Mouse (Mus musculus): ENCODE measurements around the gene Atp6v1g2. TPM values are rescaled to one million over a fixed set of nuclear protein-coding genes. Genes with fewer than 3 reads are reported as not detected.

The Atp6v1g2 gene
- 1.7 to 4.6 TPM (median 2.7 TPM) in 4 replicates for total RNA-seq (2023)

GRCm38 (mm10) chr17:35233114-35233980 lies at the start of gene Atp6v1g2:
Atp6v1g2 (plus strand) TSS chr17:35233660.

DNA sequence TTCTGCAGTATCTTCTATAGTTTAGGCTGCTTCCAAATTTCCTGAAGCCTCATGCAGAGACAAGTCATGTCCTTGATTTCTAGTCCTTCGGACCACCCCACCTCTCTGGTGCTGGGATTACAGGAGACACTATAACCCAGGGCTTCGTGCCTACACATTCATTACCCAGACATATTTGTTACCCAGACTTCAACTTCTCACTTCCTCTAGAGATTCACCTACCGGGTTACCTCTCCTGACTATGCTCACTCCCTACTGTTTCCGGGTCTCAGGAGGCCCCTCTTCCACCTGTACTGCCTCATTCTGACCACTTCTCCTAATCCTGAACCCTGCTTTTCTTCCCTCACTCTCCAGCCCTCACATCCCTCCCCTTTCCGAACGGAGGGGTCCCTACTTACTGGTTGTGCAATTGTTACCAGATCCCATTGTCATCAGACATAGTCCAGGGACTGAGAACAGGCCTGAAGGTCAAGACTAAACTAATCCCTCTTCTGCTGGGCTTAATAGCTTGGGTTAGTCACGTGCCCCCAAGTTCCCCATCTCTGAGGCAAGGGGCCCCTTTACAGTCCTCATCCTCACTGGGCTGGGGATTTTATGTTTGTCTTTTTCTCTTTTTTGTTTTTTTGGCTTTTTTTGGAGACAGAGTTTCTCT lies 45.4 kb upstream of the Atp6v1g2 start, which contains the start of gene Lst1:
Gene Lst1 (minus strand): TSS at position 481 of the 652 bp plus-strand sequence.

GRCm38 (mm10) chr17:35193881-35194843 lies 39.3 kb upstream of the Atp6v1g2 start, which contains the start of gene Ltb:
Ltb (plus strand) TSS chr17:35194439.

GRCm38 (mm10) chr17:35201787-35202186 lies 31.7 kb upstream of the Atp6v1g2 start, which contains the start of gene Tnf:
Tnf (minus strand) TSS chr17:35202007.

GRCm38 (mm10) chr17:35204494-35205379 lies 28.7 kb upstream of the Atp6v1g2 start, which contains the start of gene Lta:
Lta (minus strand) TSS chr17:35205351.

DNA sequence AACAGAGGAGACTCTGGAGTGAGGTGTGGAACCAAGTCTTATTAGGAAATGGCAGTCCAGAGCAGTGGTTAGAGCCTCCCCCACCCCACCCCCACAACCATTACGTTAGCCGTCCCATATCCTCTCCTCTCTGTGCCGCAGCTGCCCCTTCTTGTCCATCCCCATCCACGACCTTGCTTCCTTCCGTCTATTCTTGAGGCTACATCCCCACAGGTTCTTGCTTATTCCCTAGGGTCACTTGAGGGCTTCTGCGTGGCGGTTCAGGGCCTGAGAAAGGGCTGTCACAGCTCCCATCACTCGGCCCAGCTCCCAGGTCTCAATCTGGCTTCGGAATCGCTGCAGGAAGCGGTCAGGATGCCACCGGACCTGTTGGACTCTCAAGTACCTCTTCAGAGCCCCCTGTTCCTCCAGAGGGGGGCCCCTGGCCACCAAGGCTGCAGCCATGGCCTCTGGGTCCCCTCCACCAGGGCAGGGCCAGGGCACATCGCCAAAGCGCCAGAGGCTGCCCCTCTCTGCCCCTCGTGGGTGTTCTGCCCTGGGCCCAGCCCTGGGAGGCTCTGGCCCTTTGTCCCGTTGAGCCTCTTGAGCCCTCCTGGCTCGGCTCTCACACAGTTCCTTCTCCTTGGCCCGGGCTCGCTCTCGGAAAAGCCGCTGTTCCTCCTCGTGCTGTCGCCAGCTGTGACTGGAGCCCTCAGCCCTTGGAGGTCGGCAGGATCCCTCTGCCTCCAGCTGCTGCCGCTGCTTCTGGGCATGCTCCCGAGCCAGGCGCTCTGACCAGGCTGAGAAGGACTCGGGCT lies 13.1 kb upstream of the Atp6v1g2 start, which contains the start of gene Gm16181:
Gene Gm16181 (plus strand): TSS at position 679 of the 797 bp plus-strand sequence.

DNA sequence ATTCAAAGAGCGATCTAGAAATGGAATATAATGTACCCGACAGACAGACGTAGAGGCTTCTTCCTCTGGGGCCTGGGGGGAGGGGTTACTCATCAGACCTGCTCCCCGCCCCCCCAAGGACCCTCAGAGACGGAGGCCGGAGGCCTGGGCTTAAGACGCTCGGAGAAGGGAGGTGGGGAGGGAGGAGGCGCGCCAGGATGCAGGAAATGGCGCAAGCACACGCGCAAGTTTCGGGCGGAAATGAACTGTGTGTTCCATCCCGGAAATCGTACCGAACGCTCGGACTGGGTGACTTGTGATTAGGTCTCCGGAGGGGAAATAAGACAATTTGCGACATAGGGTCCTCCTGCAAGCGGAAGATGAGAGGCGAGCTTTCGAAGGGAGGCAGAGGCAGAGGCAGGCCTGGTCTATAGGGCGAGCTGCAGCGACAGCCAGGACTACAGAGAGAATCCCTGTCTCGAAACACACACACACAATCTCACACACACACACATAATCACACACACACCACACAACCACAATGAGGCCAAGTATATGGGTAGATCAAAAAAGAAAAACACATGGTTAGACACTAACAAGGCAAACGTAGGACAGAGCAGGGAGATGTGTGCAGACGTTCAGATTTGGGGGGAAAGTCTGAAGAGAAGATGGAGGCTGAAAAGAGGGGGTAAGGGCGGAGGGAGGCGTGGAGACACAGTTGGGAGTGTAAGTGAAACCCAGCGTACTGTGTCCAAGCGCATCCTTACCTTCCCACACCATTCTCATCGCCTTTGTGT lies 2.3 kb downstream of the Atp6v1g2 start, which contains the start of gene Nfkbil1:
Gene Nfkbil1 (minus strand): TSS at position 179 of the 776 bp plus-strand sequence.

DNA sequence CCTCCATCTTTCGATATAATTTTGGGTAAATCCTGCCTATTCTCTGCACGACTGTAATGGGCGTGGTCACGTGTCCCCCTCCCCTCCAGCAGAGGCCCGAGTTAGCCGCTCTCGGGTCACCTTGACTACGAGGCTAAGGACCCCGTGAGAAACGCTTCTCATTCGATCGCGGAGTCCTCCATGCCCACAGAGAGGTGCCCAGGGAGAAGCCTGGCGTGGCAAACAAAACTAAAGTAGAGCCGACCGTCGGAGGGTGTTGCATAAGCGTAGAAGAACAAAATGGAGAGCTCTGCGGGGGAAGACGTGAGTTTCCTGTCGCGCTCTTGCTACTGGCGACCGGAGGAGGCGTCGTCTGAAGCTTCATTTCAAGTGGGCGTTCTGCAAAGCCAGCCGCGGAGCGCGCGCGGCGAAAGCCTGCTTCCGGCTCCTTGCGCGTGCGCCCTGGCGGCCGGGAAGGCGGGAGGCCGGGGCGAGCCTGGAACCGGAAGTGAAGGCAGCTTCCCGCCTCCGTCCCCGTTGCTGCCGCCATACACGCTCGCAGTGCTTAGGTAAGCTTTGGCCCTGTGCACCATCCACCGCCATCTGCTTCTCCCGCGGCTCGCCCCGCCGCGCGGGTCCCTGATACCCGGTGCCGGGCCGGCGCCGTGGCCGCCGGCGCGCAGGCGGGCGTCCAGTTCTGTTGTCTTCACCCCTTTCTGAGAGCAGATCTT lies 8.0 kb downstream of the Atp6v1g2 start, which contains the start of gene Ddx39b:
Gene Ddx39b (plus strand): TSS at position 442 of the 710 bp plus-strand sequence.

DNA sequence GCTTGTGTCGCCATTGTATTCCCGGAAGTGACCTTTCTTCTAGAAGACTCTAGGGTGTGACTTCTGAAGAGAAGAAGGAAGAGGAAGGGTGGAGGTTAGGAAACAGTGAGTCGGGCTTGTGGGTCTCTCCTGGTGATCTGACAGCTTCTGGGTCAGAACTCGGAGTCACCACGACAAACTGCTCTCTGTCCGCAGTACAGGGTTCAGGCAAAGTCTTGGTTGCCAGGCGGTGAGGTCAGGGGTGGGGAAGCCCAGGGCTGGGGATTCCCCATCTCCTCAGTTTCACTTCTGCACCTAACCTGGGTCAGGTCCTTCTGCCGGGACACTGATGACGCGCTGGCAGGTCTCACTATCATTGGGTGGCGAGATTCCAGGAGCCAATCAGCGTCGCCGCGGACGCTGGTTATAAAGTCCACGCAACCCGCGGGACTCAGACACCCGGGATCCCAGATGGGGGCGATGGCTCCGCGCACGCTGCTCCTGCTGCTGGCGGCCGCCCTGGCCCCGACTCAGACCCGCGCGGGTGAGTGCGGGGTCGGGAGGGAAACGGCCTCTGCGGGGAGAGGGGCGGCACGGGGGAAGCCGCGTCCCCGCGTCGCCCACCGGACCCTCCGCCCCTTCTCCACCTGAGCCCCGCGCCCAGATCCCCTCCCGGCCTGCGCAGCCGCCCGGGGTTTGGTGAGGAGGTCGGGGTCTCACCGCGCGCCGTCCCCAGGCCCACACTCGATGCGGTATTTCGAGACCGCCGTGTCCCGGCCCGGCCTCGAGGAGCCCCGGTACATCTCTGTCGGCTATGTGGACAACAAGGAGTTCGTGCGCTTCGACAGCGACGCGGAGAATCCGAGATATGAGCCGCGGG lies 29.4 kb downstream of the Atp6v1g2 start, which contains the start of gene H2-D1:
Gene H2-D1 (plus strand): TSS at position 67 of the 859 bp plus-strand sequence.

Other genes starting within 250 kb of the Atp6v1g2 start
- gene Vars, start 232.7 kb upstream of the Atp6v1g2 start, total RNA-seq (2023): 237 to 278 TPM (median 258 TPM) in 4 replicates
- gene Vwa7, start 217.1 kb upstream of the Atp6v1g2 start, total RNA-seq (2023): 0.28 to 0.52 TPM (median 0.30 TPM) in 4 replicates
- 3.0 to 6.4 TPM (median 4.1 TPM) in 4 replicates for gene Sapcd1, start 205.6 kb upstream of the Atp6v1g2 start, total RNA-seq (2023)
- gene Msh5, start 186.9 kb upstream of the Atp6v1g2 start, total RNA-seq (2023): 8.7 to 15.9 TPM (median 11.2 TPM) in 4 replicates
- gene Clic1, start 183.7 kb upstream of the Atp6v1g2 start, total RNA-seq (2023): 185 to 195 TPM (median 191 TPM) in 4 replicates
- 2.2 to 6.0 TPM (median 4.3 TPM) in 4 replicates for gene Ddah2, start 174.6 kb upstream of the Atp6v1g2 start, total RNA-seq (2023)
- not detected in 4 replicates for gene Ly6g6c, start 168.3 kb upstream of the Atp6v1g2 start, total RNA-seq (2023)
- gene Mpig6b, start 167.5 kb upstream of the Atp6v1g2 start, total RNA-seq (2023): not detected in 4 replicates
- gene Ly6g6e, start 156.8 kb upstream of the Atp6v1g2 start, total RNA-seq (2023): not detected in 4 replicates
- gene Ly6g6d, start 155.6 kb upstream of the Atp6v1g2 start, total RNA-seq (2023): not detected in 4 replicates
- not detected in 4 replicates for gene Ly6g6f, start 148.1 kb upstream of the Atp6v1g2 start, total RNA-seq (2023)
- 72.8 to 85.6 TPM (median 76.5 TPM) in 4 replicates for gene Abhd16a, start 144.4 kb upstream of the Atp6v1g2 start, total RNA-seq (2023)
- gene Ly6g5c, start 125.4 kb upstream of the Atp6v1g2 start, total RNA-seq (2023): not detected in 4 replicates
- 0.66 to 1.6 TPM (median 1.3 TPM) in 4 replicates for gene Ly6g5b, start 118.2 kb upstream of the Atp6v1g2 start, total RNA-seq (2023)
- gene Gpank1, start 112.2 kb upstream of the Atp6v1g2 start, total RNA-seq (2023): 19.6 to 24.1 TPM (median 22.1 TPM) in 4 replicates
- gene Csnk2b, start 111.6 kb upstream of the Atp6v1g2 start, total RNA-seq (2023): 114 to 130 TPM (median 122 TPM) in 4 replicates
- 12.0 to 17.1 TPM (median 14.5 TPM) in 4 replicates for gene D17H6S53E, start 107.3 kb upstream of the Atp6v1g2 start, total RNA-seq (2023)
- 1.2 to 1.6 TPM in 2 of 4 replicates, not detected in the others for gene Apom, start 101.6 kb upstream of the Atp6v1g2 start, total RNA-seq (2023)
- 465 to 496 TPM (median 476 TPM) in 4 replicates for gene Bag6, start 98.5 kb upstream of the Atp6v1g2 start, total RNA-seq (2023)
- 337 to 364 TPM (median 345 TPM) in 4 replicates for gene Prrc2a, start 68.8 kb upstream of the Atp6v1g2 start, total RNA-seq (2023)
- gene Aif1, start 57.6 kb upstream of the Atp6v1g2 start, total RNA-seq (2023): 2.7 to 6.9 TPM (median 4.0 TPM) in 4 replicates
- gene Lst1, start 45.2 kb upstream of the Atp6v1g2 start, total RNA-seq (2023): 33.5 to 53.9 TPM (median 46.9 TPM) in 4 replicates
- 591 to 612 TPM (median 606 TPM) in 4 replicates for gene Ltb, start 39.2 kb upstream of the Atp6v1g2 start, total RNA-seq (2023)
- gene Tnf, start 31.7 kb upstream of the Atp6v1g2 start, total RNA-seq (2023): 9.1 to 13.6 TPM (median 11.4 TPM) in 4 replicates
- gene Lta, start 28.3 kb upstream of the Atp6v1g2 start, total RNA-seq (2023): 39.2 to 45.1 TPM (median 41.7 TPM) in 4 replicates
- gene Gm16181, start 12.8 kb upstream of the Atp6v1g2 start, total RNA-seq (2023): not detected in 4 replicates
- gene Nfkbil1, start 2.1 kb downstream of the Atp6v1g2 start, total RNA-seq (2023): 11.2 to 14.6 TPM (median 13.4 TPM) in 4 replicates
- 399 to 443 TPM (median 429 TPM) in 4 replicates for gene Ddx39b, start 8.1 kb downstream of the Atp6v1g2 start, total RNA-seq (2023)
- gene H2-D1, start 29.1 kb downstream of the Atp6v1g2 start, total RNA-seq (2023): 1,754 to 1,882 TPM (median 1,817 TPM) in 4 replicates
- gene H2-Q1, start 86.7 kb downstream of the Atp6v1g2 start, total RNA-seq (2023): 10.1 to 16.4 TPM (median 11.8 TPM) in 4 replicates
- 6.5 to 10.8 TPM (median 9.4 TPM) in 4 replicates for gene H2-Q2, start 108.6 kb downstream of the Atp6v1g2 start, total RNA-seq (2023)
- gene H2-Q4, start 146.0 kb downstream of the Atp6v1g2 start, total RNA-seq (2023): 317 to 360 TPM (median 339 TPM) in 4 replicates
- gene H2-Q6, start 191.2 kb downstream of the Atp6v1g2 start, total RNA-seq (2023): 268 to 326 TPM (median 293 TPM) in 4 replicates
- 159 to 187 TPM (median 166 TPM) in 4 replicates for gene H2-Q7, start 205.5 kb downstream of the Atp6v1g2 start, total RNA-seq (2023)
- 60.3 to 65.1 TPM (median 63.2 TPM) in 4 replicates for gene H2-Q10, start 236.4 kb downstream of the Atp6v1g2 start, total RNA-seq (2023)